Mouse (Mus musculus): Measurements from ENCODE around the gene Vsnl1. TPM values are rescaled to one million over a fixed set of nuclear protein-coding genes. Genes with fewer than 3 reads are reported as not detected.

Gene Vsnl1
- polyA plus RNA-seq, 1 experiment: not detected

DNA sequence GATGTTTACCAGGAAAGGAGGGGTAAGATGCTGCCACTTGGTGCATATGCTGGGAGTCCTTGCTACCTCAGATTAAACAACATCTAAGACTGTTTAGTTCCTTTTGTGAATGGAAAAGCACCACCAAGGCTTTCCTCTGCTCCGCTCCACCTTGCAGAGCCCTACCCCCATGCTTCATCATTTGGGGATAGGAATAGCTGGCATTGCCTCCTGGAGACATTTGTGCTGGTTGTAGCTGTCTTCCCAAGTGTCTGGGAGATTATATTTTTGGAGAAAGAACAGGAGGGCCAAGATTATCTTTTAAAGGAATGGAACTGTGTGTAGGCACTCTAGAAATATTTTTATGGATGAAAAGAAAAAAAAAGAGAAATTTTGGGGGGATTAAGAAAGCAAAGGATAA lies 3.3 kb downstream of the Vsnl1 start:
- Histone ChIP-seq H3K27me3 (ENCODE audit: control insufficient read depth, insufficient read depth, insufficient read length) (peaks cover 7% of the 10 kb centered on the region), H3K4me3 (ENCODE audit: insufficient read depth, poor library complexity, severe bottlenecking) (no peak overlapping the region), H3ac (ENCODE audit: control insufficient read depth, insufficient read length, low read depth) (no peak overlapping the region), H3K79me3 (ENCODE audit: low read depth) (no peaks in the 10 kb centered on the region), H3K79me2 (ENCODE audit: control insufficient read depth, insufficient read depth) (no peaks in the 10 kb centered on the region), H3K36me3 (ENCODE audit: control insufficient read depth, insufficient read depth) (no peaks in the 10 kb centered on the region)
- TF ChIP-seq CTCF (IDR thresholded peaks at IDR 0.05; ENCODE audit: control insufficient read depth, insufficient read depth, insufficient read length) (no peak), MAX (IDR thresholded peaks at IDR 0.05) (no peak), USF1 (IDR thresholded peaks at IDR 0.05; ENCODE audit: low read depth) (no peak), MYOG (IDR thresholded peaks at IDR 0.05; ENCODE audit: control insufficient read depth, extremely low read depth, insufficient read length) (no peak), CEBPB (IDR thresholded peaks at IDR 0.05; ENCODE audit: low read depth) (no peak), FOSL1 (IDR thresholded peaks at IDR 0.05; ENCODE audit: insufficient read depth, low read length, poor library complexity, severe bottlenecking) (no peak), MYOD1 (IDR thresholded peaks at IDR 0.05; ENCODE audit: control insufficient read depth, insufficient read length, low read depth) (no peak)

DNA sequence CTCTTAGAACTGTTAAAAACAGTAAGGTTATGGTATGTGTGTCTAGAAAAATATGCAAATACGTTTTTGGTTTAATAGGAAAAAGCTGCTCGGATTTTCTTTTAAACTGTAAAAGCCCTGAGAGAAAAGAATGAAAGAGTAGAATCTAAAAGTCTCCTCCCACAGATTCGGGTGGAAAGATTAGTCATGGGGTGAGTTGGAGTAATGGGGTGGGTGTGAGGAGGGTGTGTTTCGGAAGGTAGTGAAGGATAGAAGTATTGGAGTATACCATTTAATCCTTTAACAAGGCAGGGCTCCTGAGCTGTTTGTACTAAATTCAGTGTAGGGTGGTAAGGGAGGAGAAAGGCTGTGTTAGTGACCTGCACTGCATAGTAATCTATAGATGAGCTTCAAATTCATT lies 9.0 kb downstream of the Vsnl1 start:
- no peak for TF ChIP-seq CEBPB (IDR thresholded peaks at IDR 0.05; ENCODE audit: low read depth)
- TF ChIP-seq MYOG (IDR thresholded peaks at IDR 0.05; ENCODE audit: control insufficient read depth, extremely low read depth, insufficient read length): no peak
- no peak for TF ChIP-seq FOSL1 (IDR thresholded peaks at IDR 0.05; ENCODE audit: insufficient read depth, low read length, poor library complexity, severe bottlenecking)
- TF ChIP-seq MAX (IDR thresholded peaks at IDR 0.05): no peak
- TF ChIP-seq MYOD1 (IDR thresholded peaks at IDR 0.05; ENCODE audit: control insufficient read depth, insufficient read length, low read depth): no peak
- TF ChIP-seq USF1 (IDR thresholded peaks at IDR 0.05; ENCODE audit: low read depth): no peak
- TF ChIP-seq CTCF (IDR thresholded peaks at IDR 0.05; ENCODE audit: control insufficient read depth, insufficient read depth, insufficient read length): no peak
- no peaks in the 10 kb centered on the region for H3K27me3 ChIP-seq (ENCODE audit: control insufficient read depth, insufficient read depth, insufficient read length)

DNA sequence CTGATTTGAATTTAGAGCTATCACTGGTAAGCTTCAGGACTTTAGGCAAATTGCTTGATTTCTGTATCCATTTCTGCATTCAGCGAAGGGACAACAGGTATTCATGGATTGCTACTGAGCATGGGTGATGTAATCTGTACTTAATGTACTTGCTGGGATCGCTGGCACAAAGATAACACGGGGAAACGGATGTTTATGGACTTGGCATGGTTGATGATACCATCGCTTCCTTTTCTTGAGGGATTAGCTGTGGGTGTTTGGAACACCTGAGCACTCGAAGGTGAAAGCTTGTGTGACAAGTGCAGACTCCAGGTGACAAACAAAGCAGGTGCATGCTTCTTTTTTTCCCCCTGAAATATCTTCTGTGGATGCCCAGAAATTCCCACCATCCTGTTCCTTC lies 18.3 kb downstream of the Vsnl1 start:
- no peak for TF ChIP-seq CTCF (IDR thresholded peaks at IDR 0.05; ENCODE audit: control insufficient read depth, insufficient read depth, insufficient read length)
- no peak for TF ChIP-seq MAX (IDR thresholded peaks at IDR 0.05)
- no peak for TF ChIP-seq CEBPB (IDR thresholded peaks at IDR 0.05; ENCODE audit: low read depth)
- no peak for TF ChIP-seq MYOD1 (IDR thresholded peaks at IDR 0.05; ENCODE audit: control insufficient read depth, insufficient read length, low read depth)
- TF ChIP-seq USF1 (IDR thresholded peaks at IDR 0.05; ENCODE audit: low read depth): no peak
- no peak for TF ChIP-seq FOSL1 (IDR thresholded peaks at IDR 0.05; ENCODE audit: insufficient read depth, low read length, poor library complexity, severe bottlenecking)
- TF ChIP-seq MYOG (IDR thresholded peaks at IDR 0.05; ENCODE audit: control insufficient read depth, extremely low read depth, insufficient read length): no peak
- Histone ChIP-seq H3K79me3 (ENCODE audit: low read depth) (no peaks in the 10 kb centered on the region), H3K27me3 (ENCODE audit: control insufficient read depth, insufficient read depth, insufficient read length) (no peaks in the 10 kb centered on the region), H3K4me3 (ENCODE audit: insufficient read depth, poor library complexity, severe bottlenecking) (no peak overlapping the region), H3K79me2 (ENCODE audit: control insufficient read depth, insufficient read depth) (no peaks in the 10 kb centered on the region), H3K36me3 (ENCODE audit: control insufficient read depth, insufficient read depth) (no peaks in the 10 kb centered on the region), H3ac (ENCODE audit: control insufficient read depth, insufficient read length, low read depth) (no peak overlapping the region)

More for the DNA sequence above, 9.0 kb downstream of the Vsnl1 start:
- H3K36me3 ChIP-seq (ENCODE audit: control insufficient read depth, insufficient read depth): no peaks in the 10 kb centered on the region
- H3K4me3 ChIP-seq (ENCODE audit: insufficient read depth, poor library complexity, severe bottlenecking): no peak overlapping the region
- no peaks in the 10 kb centered on the region for H3K79me2 ChIP-seq (ENCODE audit: control insufficient read depth, insufficient read depth)
- no peak overlapping the region for H3ac ChIP-seq (ENCODE audit: control insufficient read depth, insufficient read length, low read depth)
- H3K79me3 ChIP-seq (ENCODE audit: low read depth): no peaks in the 10 kb centered on the region

DNA sequence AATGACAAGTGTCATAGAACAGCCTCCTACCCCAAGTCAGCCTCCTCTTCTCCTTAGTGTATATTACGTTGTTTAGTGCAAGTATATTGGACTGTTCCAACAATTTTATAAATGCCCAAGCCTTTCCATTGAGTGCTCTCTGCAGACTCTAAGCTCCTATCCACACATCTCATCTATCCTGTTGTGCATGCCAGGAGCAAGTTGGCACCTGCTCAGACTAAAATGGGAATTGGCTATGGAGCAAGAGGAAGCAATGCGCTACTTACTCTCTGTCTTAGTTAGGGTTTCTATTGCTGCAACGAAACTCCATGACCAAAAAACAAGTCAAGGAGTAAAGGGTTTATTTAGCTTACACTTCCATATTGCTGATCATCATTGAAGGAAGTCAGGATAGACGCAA lies 28.7 kb downstream of the Vsnl1 start:
- Histone ChIP-seq H3K27me3 (ENCODE audit: control insufficient read depth, insufficient read depth, insufficient read length) (no peaks in the 10 kb centered on the region), H3K79me3 (ENCODE audit: low read depth) (no peaks in the 10 kb centered on the region), H3K4me3 (ENCODE audit: insufficient read depth, poor library complexity, severe bottlenecking) (no peak overlapping the region), H3K36me3 (ENCODE audit: control insufficient read depth, insufficient read depth) (no peaks in the 10 kb centered on the region), H3K79me2 (ENCODE audit: control insufficient read depth, insufficient read depth) (no peaks in the 10 kb centered on the region), H3ac (ENCODE audit: control insufficient read depth, insufficient read length, low read depth) (no peak overlapping the region)
- TF ChIP-seq MAX (IDR thresholded peaks at IDR 0.05) (no peak), MYOD1 (IDR thresholded peaks at IDR 0.05; ENCODE audit: control insufficient read depth, insufficient read length, low read depth) (no peak), CTCF (IDR thresholded peaks at IDR 0.05; ENCODE audit: control insufficient read depth, insufficient read depth, insufficient read length) (no peak), FOSL1 (IDR thresholded peaks at IDR 0.05; ENCODE audit: insufficient read depth, low read length, poor library complexity, severe bottlenecking) (no peak)

DNA sequence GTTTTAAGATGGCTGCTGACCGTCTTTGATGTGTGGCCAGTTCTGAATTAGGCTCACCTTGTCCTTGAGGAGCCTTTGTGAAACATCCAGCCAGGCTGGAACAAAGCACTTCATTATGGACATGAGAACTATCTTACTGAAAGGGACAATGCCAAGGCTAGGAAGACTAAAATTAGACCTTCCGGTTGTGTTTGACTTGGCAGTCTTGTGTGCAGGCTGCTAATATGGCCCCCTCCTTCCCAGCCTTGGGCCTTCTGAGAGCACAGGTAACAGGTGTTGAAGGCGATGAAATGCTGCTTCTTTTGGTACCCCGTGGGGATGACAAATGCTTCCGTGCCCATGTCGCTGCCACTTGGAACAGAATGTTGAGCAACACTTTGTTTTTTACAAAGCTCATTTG lies 37.6 kb downstream of the Vsnl1 start:
- TF ChIP-seq MAX (IDR thresholded peaks at IDR 0.05) (no peak), USF1 (IDR thresholded peaks at IDR 0.05; ENCODE audit: low read depth) (no peak), CEBPB (IDR thresholded peaks at IDR 0.05; ENCODE audit: low read depth) (no peak), MYOD1 (IDR thresholded peaks at IDR 0.05; ENCODE audit: control insufficient read depth, insufficient read length, low read depth) (no peak), FOSL1 (IDR thresholded peaks at IDR 0.05; ENCODE audit: insufficient read depth, low read length, poor library complexity, severe bottlenecking) (no peak), CTCF (IDR thresholded peaks at IDR 0.05; ENCODE audit: control insufficient read depth, insufficient read depth, insufficient read length) (no peak), MYOG (IDR thresholded peaks at IDR 0.05; ENCODE audit: control insufficient read depth, extremely low read depth, insufficient read length) (no peak)
- Histone ChIP-seq H3K79me2 (ENCODE audit: control insufficient read depth, insufficient read depth) (no peaks in the 10 kb centered on the region), H3K4me3 (ENCODE audit: insufficient read depth, poor library complexity, severe bottlenecking) (no peak overlapping the region), H3K27me3 (ENCODE audit: control insufficient read depth, insufficient read depth, insufficient read length) (no peaks in the 10 kb centered on the region), H3K36me3 (ENCODE audit: control insufficient read depth, insufficient read depth) (no peaks in the 10 kb centered on the region), H3ac (ENCODE audit: control insufficient read depth, insufficient read length, low read depth) (no peak overlapping the region), H3K79me3 (ENCODE audit: low read depth) (no peaks in the 10 kb centered on the region)

DNA sequence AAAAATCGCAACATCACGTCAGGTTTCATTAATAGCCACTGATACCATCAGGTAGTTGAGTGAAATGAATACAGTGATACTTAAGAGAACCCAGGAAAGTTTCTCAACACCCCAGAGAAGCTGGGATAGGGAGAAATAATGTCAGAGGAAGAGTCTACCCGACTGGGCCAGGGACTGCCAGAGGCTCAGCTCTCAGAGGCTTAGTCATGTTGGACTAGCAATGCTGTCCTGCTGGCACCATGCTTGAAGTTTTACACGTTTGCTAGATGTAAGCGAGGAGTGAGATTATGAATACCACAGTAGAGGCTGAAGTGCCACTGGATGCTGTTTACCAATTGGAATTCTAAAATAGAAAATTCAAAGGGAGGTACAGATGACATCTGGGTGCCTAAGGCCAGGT lies 39.4 kb downstream of the Vsnl1 start:
- TF ChIP-seq USF1 (IDR thresholded peaks at IDR 0.05; ENCODE audit: low read depth): no peak
- TF ChIP-seq MYOG (IDR thresholded peaks at IDR 0.05; ENCODE audit: control insufficient read depth, extremely low read depth, insufficient read length): no peak
- no peak for TF ChIP-seq CTCF (IDR thresholded peaks at IDR 0.05; ENCODE audit: control insufficient read depth, insufficient read depth, insufficient read length)
- no peak for TF ChIP-seq CEBPB (IDR thresholded peaks at IDR 0.05; ENCODE audit: low read depth)
- no peak for TF ChIP-seq FOSL1 (IDR thresholded peaks at IDR 0.05; ENCODE audit: insufficient read depth, low read length, poor library complexity, severe bottlenecking)
- TF ChIP-seq MAX (IDR thresholded peaks at IDR 0.05): no peak
- no peak for TF ChIP-seq MYOD1 (IDR thresholded peaks at IDR 0.05; ENCODE audit: control insufficient read depth, insufficient read length, low read depth)
- Histone ChIP-seq H3K36me3 (ENCODE audit: control insufficient read depth, insufficient read depth) (no peaks in the 10 kb centered on the region), H3K79me3 (ENCODE audit: low read depth) (no peaks in the 10 kb centered on the region), H3K27me3 (ENCODE audit: control insufficient read depth, insufficient read depth, insufficient read length) (no peaks in the 10 kb centered on the region), H3K79me2 (ENCODE audit: control insufficient read depth, insufficient read depth) (no peaks in the 10 kb centered on the region), H3K4me3 (ENCODE audit: insufficient read depth, poor library complexity, severe bottlenecking) (no peak overlapping the region), H3ac (ENCODE audit: control insufficient read depth, insufficient read length, low read depth) (no peak overlapping the region)

Measured in C2C12 (cell line).